Mouse (Mus musculus): ENCODE results near the gene Ubl7.
"Not testable (repeated sequence)": the region's sequence is repeated elsewhere in the genome, so short reads cannot be mapped to it uniquely, and the experiment has no call there.

GRCm38 (mm10) chr9:57881781-57882180, 29.0 kb upstream of the Ubl7 start:
- TF ChIP-seq POLR2A (IDR thresholded peaks at IDR 0.05; ENCODE audit: control insufficient read depth in 1 of 2, insufficient read depth in 1 of 2, low read depth in 1 of 2, low read length in 2 of 2, poor library complexity in 1 of 2); SIN3A (IDR thresholded peaks at IDR 0.05; ENCODE audit: low read length); MAX (IDR thresholded peaks at IDR 0.05; ENCODE audit: low read length); CTCF (IDR thresholded peaks at IDR 0.05 in 2 of 3, conservative IDR thresholded peaks at IDR 0.05 in 1 of 3; ENCODE audit: control insufficient read depth in 1 of 3, insufficient read depth in 1 of 3, low read depth in 2 of 3, low read length in 3 of 3, poor library complexity in 1 of 3, severe bottlenecking in 1 of 3); ZMIZ1 (IDR thresholded peaks at IDR 0.05; ENCODE audit: low read depth, low read length); EP300 (IDR thresholded peaks at IDR 0.05; ENCODE audit: low read depth in 1 of 2, low read length in 2 of 2); GATA1 (IDR thresholded peaks at IDR 0.05; ENCODE audit: low read depth, low read length): not testable (repeated sequence)

Measured in MEL (cell line).